Mouse (Mus musculus) ZHBTc4 (cell line): ENCODE measurements at regions not wholly inside any gene's neighbourhood (a gene's known extent, or its start where the extent isn't known, plus 50 kb on each side); places are given as distances from the start of the nearest gene placed in this dataset.

Source experiments
- DNase-seq: peaks from one replicate; pipeline ENCODE4 v3.0.0-alpha.2; 2011; ENCODE audit warnings: low read depth, low spot score

- DNase-seq: no peak
These were observed 121.9 kb upstream of the Irf2bp2 start for GRCm38 (mm10) chr8:126715666-126716065.

GRCm38 (mm10) chr8:126713602-126714145 is 119.9 kb upstream of the Irf2bp2 start:
- DNase-seq: no peak

- DNase-seq: no peak
These were observed 119.4 kb upstream of the Irf2bp2 start for GRCm38 (mm10) chr8:126713181-126713580.

- no peak for DNase-seq
These were observed 119.0 kb upstream of the Irf2bp2 start for GRCm38 (mm10) chr8:126712749-126713148.

GRCm38 (mm10) chr8:126708956-126709355 is 115.2 kb upstream of the Irf2bp2 start:
- DNase-seq: no peak

DNA sequence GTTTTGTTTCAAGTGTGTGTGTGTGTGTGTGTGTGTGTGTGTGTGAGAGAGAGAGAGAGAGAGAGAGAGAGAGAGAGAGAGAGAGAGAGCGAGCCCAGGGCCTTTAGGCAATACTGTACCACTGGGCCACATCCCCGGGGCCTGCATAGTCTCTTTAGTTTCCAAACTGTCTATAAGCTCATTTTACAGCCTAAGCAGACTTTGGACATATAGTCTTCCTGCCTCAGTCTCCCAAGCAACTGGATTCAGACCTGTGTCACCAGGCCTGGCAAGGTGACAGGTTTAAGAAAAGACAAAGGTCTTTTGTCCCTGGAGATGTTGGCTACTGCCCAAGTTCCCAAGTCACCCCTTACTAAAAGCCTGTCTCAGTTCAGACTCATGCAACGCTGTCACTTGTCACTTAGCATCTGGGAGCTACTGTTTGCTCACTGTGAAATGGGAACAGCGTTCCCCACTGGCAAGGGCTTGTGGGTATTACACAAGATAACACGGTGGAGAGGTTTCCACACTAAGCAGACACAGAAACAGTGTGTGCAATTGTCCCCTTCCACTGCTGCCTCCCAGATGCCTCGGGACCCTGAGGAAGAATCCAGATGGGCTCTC is 113.6 kb upstream of the Irf2bp2 start:
- DNase-seq: no peak

DNA sequence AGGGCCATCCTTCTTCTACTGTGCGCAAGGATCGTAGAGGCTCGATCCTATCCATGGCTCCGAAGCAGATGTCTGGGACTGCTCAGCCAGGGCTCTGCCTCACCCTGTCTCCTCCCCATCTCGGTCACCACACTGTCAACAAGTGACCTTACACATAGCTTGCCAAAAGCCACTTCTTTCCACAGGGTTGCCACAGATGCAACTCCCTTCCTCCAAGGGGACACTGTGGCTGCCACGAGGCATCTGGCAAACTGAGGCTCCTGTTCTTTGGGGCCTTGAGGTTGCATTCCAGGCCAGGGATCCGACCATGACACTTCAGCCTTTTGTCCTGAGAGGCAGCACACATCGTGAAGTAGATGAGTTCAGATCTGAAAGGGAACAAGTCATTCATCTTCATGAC is 112.5 kb upstream of the Irf2bp2 start:
- no peak for DNase-seq

- DNase-seq: no peak
These were observed 111.6 kb upstream of the Irf2bp2 start for GRCm38 (mm10) chr8:126705391-126705790.

DNA sequence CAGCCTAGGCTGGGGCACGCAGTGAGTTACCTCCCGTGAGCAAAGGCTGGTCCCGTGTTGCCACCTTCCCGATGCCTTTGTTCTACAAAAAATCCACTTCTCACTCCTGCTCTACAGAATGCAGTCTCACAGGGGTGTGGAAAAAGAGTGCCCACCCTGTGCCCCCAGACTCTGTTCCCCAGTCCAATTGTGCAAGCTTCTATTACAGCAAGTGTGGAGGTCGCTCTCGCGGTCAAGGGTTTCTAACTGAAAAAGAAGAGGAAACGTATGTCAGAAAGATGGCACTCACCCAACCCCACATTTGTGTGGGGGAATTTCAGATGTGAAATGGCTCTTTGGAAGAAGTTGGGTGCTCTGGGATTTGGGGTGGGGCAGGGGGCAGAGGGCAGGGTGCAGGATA is 110.9 kb upstream of the Irf2bp2 start:
- DNase-seq: no peak

DNA sequence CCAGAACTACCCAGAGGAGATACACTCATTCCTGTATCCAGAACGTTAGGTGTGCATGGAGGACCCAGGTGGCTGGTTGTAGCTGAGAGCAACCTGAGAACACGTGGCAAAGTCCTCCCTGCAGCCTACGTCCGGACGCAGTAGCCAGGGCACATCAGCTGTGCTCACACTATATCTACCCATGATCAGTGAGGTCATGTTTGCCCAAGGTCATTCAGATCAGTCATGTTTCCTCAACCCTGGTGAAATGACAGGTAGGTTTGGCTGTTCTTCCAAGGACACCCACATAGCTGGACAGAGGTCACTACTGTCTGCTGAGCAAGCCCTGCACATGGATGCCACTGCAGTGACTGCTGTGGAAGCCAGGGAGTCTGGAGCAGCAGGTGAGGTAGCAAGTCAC is 109.8 kb upstream of the Irf2bp2 start:
- no peak for DNase-seq

DNA sequence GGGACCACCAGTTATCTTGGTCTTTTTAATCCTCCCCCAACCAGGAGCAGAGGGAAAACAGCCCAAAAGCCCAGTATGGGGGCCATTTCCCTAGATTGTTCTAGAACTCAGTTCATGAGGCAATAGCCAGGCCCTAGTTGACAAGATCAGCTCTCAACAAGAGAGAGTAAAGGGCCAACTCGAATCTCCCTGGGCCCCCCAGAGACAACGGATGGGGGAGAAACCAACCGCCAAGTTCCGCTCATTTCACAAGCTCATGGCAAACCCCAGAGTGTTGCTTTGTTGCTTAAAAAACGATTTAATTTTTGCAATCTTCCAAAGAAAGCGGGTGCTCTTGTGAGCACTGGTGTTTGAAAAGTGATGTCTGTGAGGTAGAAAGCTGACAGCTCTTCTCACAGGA is 108.5 kb upstream of the Irf2bp2 start:
- no peak for DNase-seq

GRCm38 (mm10) chr8:126699389-126699775 is 105.6 kb upstream of the Irf2bp2 start:
- no peak for DNase-seq

GRCm38 (mm10) chr8:126698601-126699388 is 105.0 kb upstream of the Irf2bp2 start:
- no peak for DNase-seq

GRCm38 (mm10) chr8:126696346-126697010 is 102.7 kb upstream of the Irf2bp2 start:
- DNase-seq: peak; percentile 16

DNA sequence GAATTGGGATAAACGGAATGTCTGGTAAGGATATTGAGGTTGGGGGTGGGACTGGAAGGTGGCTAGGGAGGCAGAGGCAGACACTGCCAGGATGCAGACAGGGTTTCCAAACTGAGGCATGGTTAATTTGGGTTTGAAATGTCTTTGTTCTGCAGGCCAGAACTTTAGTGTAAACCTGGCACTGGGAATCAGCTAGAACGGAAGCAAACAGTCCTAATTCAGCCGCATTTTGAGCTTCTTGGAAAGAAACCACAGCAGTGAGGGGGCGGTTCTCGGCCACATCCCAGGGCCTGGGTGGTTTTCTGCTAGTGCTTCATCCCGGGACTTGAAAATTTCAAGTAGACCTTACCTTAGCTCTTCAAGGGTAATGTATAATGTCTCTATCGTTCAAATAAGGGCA is 100.6 kb upstream of the Irf2bp2 start:
- no peak for DNase-seq

GRCm38 (mm10) chr8:126693642-126694041 is 99.9 kb upstream of the Irf2bp2 start:
- no peak for DNase-seq

DNA sequence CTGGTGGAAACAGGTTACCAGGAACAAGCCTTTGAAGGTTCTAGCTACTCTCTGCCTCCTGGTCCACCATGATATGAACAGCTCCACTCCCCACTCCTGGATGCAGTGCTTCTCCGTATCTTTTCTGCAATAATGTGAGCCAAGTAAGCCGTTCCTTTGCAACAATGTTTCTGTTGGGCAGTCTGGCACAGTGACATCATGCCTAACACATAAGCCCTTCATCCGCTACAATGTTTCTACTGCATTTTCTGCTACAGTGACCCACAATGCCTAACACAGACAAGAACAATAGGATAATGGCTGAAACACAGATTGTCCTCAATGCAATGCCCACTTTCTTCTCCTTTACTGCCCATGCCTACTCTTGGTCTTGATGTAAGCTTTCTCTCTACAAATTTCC is 98.9 kb upstream of the Irf2bp2 start:
- DNase-seq: no peak

DNA sequence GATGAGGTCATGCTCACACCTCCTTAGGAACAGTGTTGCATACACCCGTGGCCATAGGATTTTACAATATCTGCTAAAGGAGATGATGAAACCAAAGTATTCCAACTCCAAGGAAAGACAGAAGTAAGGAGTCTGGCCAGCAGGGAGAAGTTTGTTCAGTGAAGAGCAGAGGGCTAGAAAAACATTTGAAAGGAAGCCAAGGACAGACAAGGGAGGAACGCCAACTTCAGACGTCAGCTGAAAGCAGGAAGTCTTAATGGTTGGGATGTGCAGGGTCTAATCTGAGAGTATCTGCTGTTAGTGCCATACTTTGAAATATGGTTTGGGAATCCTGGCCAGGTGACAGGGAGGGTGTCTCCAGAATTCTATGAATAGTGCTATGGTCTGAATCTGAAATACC is 98.5 kb upstream of the Irf2bp2 start:
- DNase-seq: no peak

DNA sequence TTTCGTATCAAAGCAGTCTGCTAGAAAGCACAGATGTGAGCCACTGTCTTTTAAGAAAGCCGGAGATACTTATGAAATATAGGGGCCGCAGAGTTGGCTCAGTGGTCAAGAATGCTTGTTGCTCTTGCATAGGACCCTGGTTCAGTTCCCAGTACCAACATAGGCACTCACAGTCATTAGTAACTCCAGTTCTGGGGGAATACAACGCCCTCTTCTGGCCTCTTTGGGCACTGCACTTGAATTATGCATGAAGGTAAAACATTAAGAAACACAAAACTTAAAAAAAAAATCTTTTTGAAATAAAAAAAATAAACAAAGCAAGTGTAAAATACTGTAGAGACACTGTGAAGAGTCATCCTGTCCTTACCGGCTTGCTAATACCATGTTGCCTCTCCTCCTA is 94.7 kb upstream of the Irf2bp2 start:
- peak; percentile 10 for DNase-seq

- DNase-seq: no peak
These were observed 94.2 kb upstream of the Irf2bp2 start for GRCm38 (mm10) chr8:126688014-126688413.

GRCm38 (mm10) chr8:126686827-126687226 is 93.0 kb upstream of the Irf2bp2 start:
- no peak for DNase-seq

DNA sequence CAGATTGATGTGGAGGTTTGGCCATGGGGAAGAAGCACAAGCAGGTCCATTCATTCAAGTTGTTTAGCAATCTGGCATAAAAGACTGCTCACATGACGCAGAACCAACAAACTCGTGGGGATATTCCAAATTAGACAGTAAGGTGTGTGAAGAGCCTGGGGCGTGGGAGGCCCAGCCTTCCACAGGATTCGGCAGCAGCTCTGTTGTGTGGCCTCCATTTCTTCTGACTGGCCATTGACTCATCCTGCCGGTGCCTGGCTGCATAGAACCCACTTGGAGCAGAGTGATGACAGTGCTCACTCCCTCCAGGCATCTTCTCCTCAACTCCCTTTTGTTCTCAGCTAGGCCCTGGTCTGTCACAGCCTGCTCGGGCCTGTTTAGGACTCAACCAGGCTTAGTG is 91.6 kb upstream of the Irf2bp2 start:
- DNase-seq: peak; percentile 30

GRCm38 (mm10) chr8:126683950-126684349 is 90.2 kb upstream of the Irf2bp2 start:
- DNase-seq: no peak
